Mouse (Mus musculus) CD4-positive helper T cell, adult 2 months (primary cell): ENCODE data around the gene Egfem1.

Experiments
- DNase-seq: peaks from one replicate; pipeline ENCODE4 v3.0.0-alpha.2; 2012; ENCODE audit warnings: low read depth, missing footprints, low spot score

The Egfem1 gene

GRCm38 (mm10) chr3:29342223-29342791, 260.5 kb downstream of the Egfem1 start:
- no peak for DNase-seq

GRCm38 (mm10) chr3:29345805-29346204, 264.0 kb downstream of the Egfem1 start:
- DNase-seq: no peak

- DNase-seq: no peak
These were observed 285.1 kb downstream of the Egfem1 start for GRCm38 (mm10) chr3:29366907-29367306.

GRCm38 (mm10) chr3:29370519-29370918, 288.7 kb downstream of the Egfem1 start:
- peak; percentile 8 for DNase-seq

DNA sequence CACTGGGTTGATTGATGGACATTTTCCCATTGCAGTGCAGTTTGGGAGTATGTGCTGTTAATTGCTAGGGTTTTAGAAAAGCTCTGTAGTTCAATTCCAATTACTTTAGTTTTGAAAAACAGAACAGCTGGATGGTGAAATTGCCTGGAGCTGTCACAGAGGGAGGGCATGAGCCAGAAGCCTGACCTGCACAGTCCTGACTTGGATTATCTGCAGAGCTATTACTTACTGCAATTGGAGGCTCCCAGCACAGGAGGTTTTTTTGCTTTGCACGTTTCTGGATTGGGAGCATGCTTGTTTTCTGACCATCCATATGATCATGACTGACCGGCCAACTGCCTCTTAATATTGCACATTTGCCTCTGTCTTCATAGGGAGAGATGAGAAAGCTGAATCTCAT, 299.4 kb downstream of the Egfem1 start:
- no peak for DNase-seq

- DNase-seq: no peak
These were observed 317.2 kb downstream of the Egfem1 start for GRCm38 (mm10) chr3:29399064-29399463.

DNA sequence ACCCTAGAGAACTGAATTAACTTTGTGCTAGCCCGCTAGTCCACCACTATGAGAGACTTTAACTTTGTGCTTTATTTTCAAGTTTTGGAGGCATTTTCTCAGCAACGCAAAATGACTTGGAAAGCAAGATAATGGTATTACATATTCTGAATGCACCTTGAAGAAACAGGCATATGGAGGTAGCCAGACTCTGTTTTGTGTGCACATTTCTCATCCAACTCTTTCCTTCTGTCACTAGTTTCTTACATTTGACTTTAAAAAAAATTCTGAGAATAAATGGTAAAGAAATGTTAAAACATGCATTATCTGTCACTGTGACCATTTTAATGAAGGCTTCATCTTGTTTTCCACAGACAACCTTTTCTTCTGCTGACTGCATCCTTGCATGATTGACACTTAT, 339.8 kb downstream of the Egfem1 start:
- no peak for DNase-seq

DNA sequence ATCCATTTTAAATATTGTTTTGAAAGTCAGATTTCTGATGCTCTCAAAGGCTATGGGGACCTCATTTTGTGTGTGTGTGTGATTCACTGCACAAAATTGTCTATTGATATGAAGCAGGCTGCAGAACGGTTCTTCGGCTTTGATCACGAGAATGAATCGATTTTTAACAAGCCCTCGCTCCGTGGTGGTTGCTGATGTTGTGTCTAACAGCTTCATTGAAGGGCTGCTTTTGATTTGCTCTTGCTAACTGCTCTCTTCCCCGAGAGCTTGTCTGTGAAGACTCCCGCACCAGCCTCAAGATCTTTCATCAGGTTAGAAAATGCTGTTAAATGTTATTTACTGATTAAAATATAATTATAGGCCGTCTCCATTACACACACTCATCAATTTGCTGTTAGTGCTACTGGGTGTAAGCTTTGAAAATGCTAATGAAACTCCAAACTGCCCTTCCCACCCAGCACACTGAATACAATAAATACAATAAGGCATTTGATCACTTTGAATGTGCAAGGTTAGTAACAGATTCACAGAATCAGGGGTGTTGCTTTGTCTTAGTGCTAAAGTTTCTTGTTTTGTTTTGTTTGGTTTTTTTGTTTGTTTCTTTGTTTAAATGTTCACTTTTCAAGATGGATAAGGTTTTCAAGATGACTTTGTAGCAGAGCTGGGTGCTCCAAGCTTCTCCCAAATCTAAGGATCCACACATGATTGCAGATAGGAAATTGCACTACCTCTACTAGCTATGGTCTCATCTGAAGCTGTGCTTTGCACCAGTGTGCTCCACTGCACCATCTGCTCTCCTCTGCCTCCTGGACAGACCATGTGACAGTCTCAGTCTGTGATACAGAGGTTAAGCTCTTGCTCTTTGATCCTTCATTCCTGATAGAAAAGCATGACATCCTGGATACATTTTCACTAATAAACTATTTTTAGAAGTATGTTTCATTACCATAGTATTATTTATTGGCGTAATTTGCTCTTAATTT, 350.6 kb downstream of the Egfem1 start:
- DNase-seq: no peak

GRCm38 (mm10) chr3:29443024-29443423, 361.2 kb downstream of the Egfem1 start:
- DNase-seq: no peak

DNA sequence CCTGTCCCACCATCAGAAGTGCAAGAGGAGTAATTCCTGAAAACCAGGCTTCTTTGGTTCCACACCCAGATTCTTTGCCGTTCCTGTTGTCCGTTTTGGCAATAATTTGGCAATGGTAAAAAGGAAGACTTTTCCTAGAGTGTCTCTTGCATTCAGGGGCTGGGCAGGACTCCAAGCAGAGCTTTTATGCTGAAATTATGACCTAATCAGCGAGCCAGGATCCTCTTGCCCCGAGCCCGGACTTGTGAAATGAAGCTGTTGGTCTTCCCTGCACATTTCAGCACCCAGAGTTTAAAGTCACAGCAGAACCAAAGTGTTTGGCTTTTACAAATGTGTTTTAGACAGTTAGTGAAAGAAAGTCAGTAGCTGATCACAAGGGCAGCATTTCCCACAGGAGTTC, 362.8 kb downstream of the Egfem1 start:
- no peak for DNase-seq

GRCm38 (mm10) chr3:29446081-29446480, 364.3 kb downstream of the Egfem1 start:
- DNase-seq: no peak

GRCm38 (mm10) chr3:29448829-29449406, 367.1 kb downstream of the Egfem1 start:
- DNase-seq: no peak

DNA sequence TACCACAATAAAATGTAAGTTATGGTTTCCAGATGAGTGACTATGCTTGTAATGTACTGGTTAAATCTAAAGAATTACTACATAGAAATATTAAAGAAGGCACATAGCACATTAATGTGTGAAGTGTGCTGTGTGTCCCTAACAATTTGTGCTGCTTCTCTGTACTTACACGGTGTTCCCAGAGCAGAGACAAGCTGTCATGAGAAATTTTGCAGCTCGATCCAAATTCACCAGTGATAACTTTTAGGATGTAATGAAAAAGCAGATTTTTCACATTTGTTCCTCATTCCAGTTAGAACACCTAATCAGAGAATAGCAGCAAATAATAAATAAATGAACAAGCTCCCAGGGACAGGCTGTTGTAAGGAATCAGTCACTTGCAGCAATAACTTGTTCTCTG, 416.4 kb downstream of the Egfem1 start:
- no peak for DNase-seq

- DNase-seq: no peak
These were observed 417.4 kb downstream of the Egfem1 start for GRCm38 (mm10) chr3:29499188-29499587.

GRCm38 (mm10) chr3:29525298-29525962, 443.6 kb downstream of the Egfem1 start:
- DNase-seq: no peak

- DNase-seq: no peak
These were observed 444.1 kb downstream of the Egfem1 start for GRCm38 (mm10) chr3:29525963-29526301.

GRCm38 (mm10) chr3:29539211-29539610, 457.4 kb downstream of the Egfem1 start:
- DNase-seq: no peak

DNA sequence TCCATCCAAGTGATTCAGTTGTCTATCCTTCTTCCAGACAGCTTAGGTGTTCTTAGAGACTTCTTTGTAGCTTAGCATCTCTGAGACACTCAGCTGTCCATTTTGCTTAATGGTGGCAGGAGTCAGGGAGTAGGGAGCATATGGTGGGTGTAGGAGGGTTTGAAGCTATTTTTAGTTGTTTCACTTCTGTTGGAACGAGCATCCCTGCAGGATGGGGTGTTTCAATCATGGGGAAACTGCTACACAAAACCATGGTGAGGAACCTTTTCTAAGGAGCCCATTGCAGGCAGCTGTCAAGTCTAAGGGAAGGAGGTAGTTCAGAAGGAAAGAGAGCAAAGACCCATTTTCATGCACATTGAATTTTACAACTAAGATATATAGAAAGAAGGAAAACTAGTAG, 458.1 kb downstream of the Egfem1 start:
- no peak for DNase-seq

GRCm38 (mm10) chr3:29541477-29542079, 459.8 kb downstream of the Egfem1 start:
- no peak for DNase-seq

- no peak for DNase-seq
These were observed 462.2 kb downstream of the Egfem1 start for GRCm38 (mm10) chr3:29544056-29544455.

GRCm38 (mm10) chr3:29563171-29563570, 481.3 kb downstream of the Egfem1 start:
- no peak for DNase-seq
